Mouse (Mus musculus): ENCODE results near the gene Ecm1. TPM values are rescaled to one million over a fixed set of nuclear protein-coding genes. Genes with fewer than 3 reads are reported as not detected.

Gene Ecm1
- total and polyA plus RNA-seq, 3 experiments = 54.4 to 200 (median 61.9) TPM

- no peak overlapping the region for H3K4me3 ChIP-seq
- H3K27ac ChIP-seq = no peak overlapping the region
- H3K9ac ChIP-seq (ENCODE audit: low read depth, low read length) = no peak overlapping the region
- TF ChIP-seq EP300 (IDR thresholded peaks at IDR 0.05; ENCODE audit: insufficient read depth, low read depth, low read length) (no peak), POLR2A (IDR thresholded peaks at IDR 0.05; ENCODE audit: insufficient read depth, low read depth, low read length) (no peak), CTCF (IDR thresholded peaks at IDR 0.05) (no peak)
- H3K27me3 ChIP-seq (ENCODE audit: control insufficient read depth, insufficient read depth, low read length) = no peaks in the 10 kb centered on the region
- WGBS = 66% methylated on average over 4 of the region's 4 CpGs
- DNase-seq = no peak
- H3K4me1 ChIP-seq (ENCODE audit: control insufficient read depth, insufficient read depth, low read length) = no peaks in the 10 kb centered on the region
- H3K79me2 ChIP-seq (replicated peaks; ENCODE audit: control insufficient read depth, insufficient read depth, low read length) = no peaks in the 10 kb centered on the region
- no peaks in the 10 kb centered on the region for H3K36me3 ChIP-seq (ENCODE audit: control insufficient read depth, insufficient read depth, low read length)
- intact Hi-C loops (cut with DNase I) = no loop called here
Observed at GRCm38 (mm10) chr3:95761771-95762170, 22.4 kb upstream of the Ecm1 start.

GRCm38 (mm10) chr3:95760656-95761055 is 21.3 kb upstream of the Ecm1 start:
- H3K79me2 ChIP-seq (replicated peaks; ENCODE audit: control insufficient read depth, insufficient read depth, low read length) = no peaks in the 10 kb centered on the region

GRCm38 (mm10) chr3:95760106-95760505 is 20.7 kb upstream of the Ecm1 start, which contains the start of gene Tars2:
Gene Tars2 (minus strand): TSS chr3:95760206.
- H3K27ac ChIP-seq = no peak within 1 kb of the TSS
- no peak for DNase-seq
- H3K4me3 ChIP-seq = no peak within 1 kb of the TSS
- H3K27me3 ChIP-seq (ENCODE audit: control insufficient read depth, insufficient read depth, low read length) = no peaks in the 10 kb centered on the region
- intact Hi-C loops (cut with DNase I) = no loop called here
- H3K4me1 ChIP-seq (ENCODE audit: control insufficient read depth, insufficient read depth, low read length) = no peaks in the 10 kb centered on the region
- no peaks in the 10 kb centered on the region for H3K79me2 ChIP-seq (replicated peaks; ENCODE audit: control insufficient read depth, insufficient read depth, low read length)
- H3K36me3 ChIP-seq (ENCODE audit: control insufficient read depth, insufficient read depth, low read length) = no peaks in the 10 kb centered on the region
- 85% methylated on average over 6 of the region's 6 CpGs for WGBS
- no peak for TF ChIP-seq EP300 (IDR thresholded peaks at IDR 0.05; ENCODE audit: insufficient read depth, low read depth, low read length)
- no peak within 1 kb of the TSS for H3K9ac ChIP-seq (ENCODE audit: low read depth, low read length)

More at GRCm38 (mm10) chr3:95760656-95761055, 21.3 kb upstream of the Ecm1 start:
- intact Hi-C loops (cut with DNase I) = no loop called here
- no peak for TF ChIP-seq POLR2A (IDR thresholded peaks at IDR 0.05; ENCODE audit: insufficient read depth, low read depth, low read length)
- TF ChIP-seq EP300 (IDR thresholded peaks at IDR 0.05; ENCODE audit: insufficient read depth, low read depth, low read length) = no peak
- no peak for TF ChIP-seq CTCF (IDR thresholded peaks at IDR 0.05)
- no peak for DNase-seq
- Histone ChIP-seq H3K27me3 (ENCODE audit: control insufficient read depth, insufficient read depth, low read length) (no peaks in the 10 kb centered on the region), H3K36me3 (ENCODE audit: control insufficient read depth, insufficient read depth, low read length) (no peaks in the 10 kb centered on the region), H3K27ac (no peak overlapping the region), H3K9ac (ENCODE audit: low read depth, low read length) (no peak overlapping the region), H3K4me1 (ENCODE audit: control insufficient read depth, insufficient read depth, low read length) (no peaks in the 10 kb centered on the region), H3K4me3 (no peak overlapping the region)

- intact Hi-C loops (cut with DNase I) = no loop called here
- Histone ChIP-seq H3K79me2 (replicated peaks; ENCODE audit: control insufficient read depth, insufficient read depth, low read length) (no peaks in the 10 kb centered on the region), H3K27me3 (ENCODE audit: control insufficient read depth, insufficient read depth, low read length) (no peaks in the 10 kb centered on the region), H3K36me3 (ENCODE audit: control insufficient read depth, insufficient read depth, low read length) (no peaks in the 10 kb centered on the region), H3K4me1 (ENCODE audit: control insufficient read depth, insufficient read depth, low read length) (no peaks in the 10 kb centered on the region), H3K9ac (ENCODE audit: low read depth, low read length) (no peak overlapping the region), H3K4me3 (no peak overlapping the region), H3K27ac (no peak overlapping the region)
- TF ChIP-seq CTCF (IDR thresholded peaks at IDR 0.05) (no peak), EP300 (IDR thresholded peaks at IDR 0.05; ENCODE audit: insufficient read depth, low read depth, low read length) (no peak), POLR2A (IDR thresholded peaks at IDR 0.05; ENCODE audit: insufficient read depth, low read depth, low read length) (no peak)
- no peak for DNase-seq
- WGBS = 37% methylated on average over 9 of the region's 9 CpGs
Observed at GRCm38 (mm10) chr3:95758467-95759218, 19.3 kb upstream of the Ecm1 start.

GRCm38 (mm10) chr3:95756808-95757207 is 17.4 kb upstream of the Ecm1 start:
- DNase-seq = no peak
- Histone ChIP-seq H3K27ac (no peak overlapping the region), H3K9ac (ENCODE audit: low read depth, low read length) (no peak overlapping the region), H3K36me3 (ENCODE audit: control insufficient read depth, insufficient read depth, low read length) (no peaks in the 10 kb centered on the region), H3K4me3 (no peak overlapping the region), H3K27me3 (ENCODE audit: control insufficient read depth, insufficient read depth, low read length) (no peaks in the 10 kb centered on the region), H3K79me2 (replicated peaks; ENCODE audit: control insufficient read depth, insufficient read depth, low read length) (no peaks in the 10 kb centered on the region), H3K4me1 (ENCODE audit: control insufficient read depth, insufficient read depth, low read length) (no peaks in the 10 kb centered on the region)
- intact Hi-C loops (cut with DNase I) = no loop called here
- no peak for TF ChIP-seq EP300 (IDR thresholded peaks at IDR 0.05; ENCODE audit: insufficient read depth, low read depth, low read length)
- no peak for TF ChIP-seq POLR2A (IDR thresholded peaks at IDR 0.05; ENCODE audit: insufficient read depth, low read depth, low read length)
- TF ChIP-seq CTCF (IDR thresholded peaks at IDR 0.05) = no peak
- WGBS = 75% methylated on average over 2 of the region's 2 CpGs

GRCm38 (mm10) chr3:95754345-95755206 is 15.2 kb upstream of the Ecm1 start:
- Histone ChIP-seq H3K4me3 (peak overlapping the region; percentile 82), H3K27ac (peak overlapping the region; percentile 68), H3K4me1 (ENCODE audit: control insufficient read depth, insufficient read depth, low read length) (no peaks in the 10 kb centered on the region), H3K36me3 (ENCODE audit: control insufficient read depth, insufficient read depth, low read length) (no peaks in the 10 kb centered on the region), H3K79me2 (replicated peaks; ENCODE audit: control insufficient read depth, insufficient read depth, low read length) (no peaks in the 10 kb centered on the region), H3K9ac (ENCODE audit: low read depth, low read length) (peak overlapping the region; percentile 65), H3K27me3 (ENCODE audit: control insufficient read depth, insufficient read depth, low read length) (no peaks in the 10 kb centered on the region)
- peak; percentile 92 to 94 for DNase-seq
- under 1% methylated on average over 30 of the region's 30 CpGs for WGBS
- intact Hi-C loops (cut with DNase I) = loop anchor here (5.0 kb wide), 1 partner anchor 122 kb away; no protein-coding TSS in a partner anchor
- peak; percentile 45; the same call in 1 of the 2 replicates for TF ChIP-seq EP300 (IDR thresholded peaks at IDR 0.05; ENCODE audit: insufficient read depth, low read depth, low read length)
- peak; percentile 65 for TF ChIP-seq POLR2A (IDR thresholded peaks at IDR 0.05; ENCODE audit: insufficient read depth, low read depth, low read length)
- TF ChIP-seq CTCF (IDR thresholded peaks at IDR 0.05) = no peak

Data from heart, adult 2 months (tissue).